Mouse (Mus musculus) liver, adult 2 months (tissue): Measurements from ENCODE around the gene Tcte2. TPM values are rescaled to one million over a fixed set of nuclear protein-coding genes. Genes with fewer than 3 reads are reported as not detected.

Experiments
- DNase-seq: peaks from one replicate; pipeline ENCODE4 v3.0.0-alpha.2; 2011; ENCODE audit warnings: low read depth, low spot score; ENCODE audit errors: extremely low read depth
- H3K27ac ChIP-seq: fragments of 200-500 bp; replicated peaks from 2 replicates; pipeline ENCODE4 v1.5.1; 2012; ENCODE audit warnings: low read depth, mild to moderate bottlenecking, control low read depth, inconsistent platforms, low read length; ENCODE audit not compliant: insufficient read depth
- H3K27me3 ChIP-seq: fragments of 200-500 bp; 2 replicates; pipeline ENCODE4 v1.6.1; 2012; ENCODE audit warnings: mild to moderate bottlenecking, moderate library complexity, low read length, inconsistent platforms; ENCODE audit not compliant: control insufficient read depth, insufficient read depth
- H3K36me3 ChIP-seq: fragments of 200-500 bp; 2 replicates; pipeline ENCODE4 v1.6.1; 2012; ENCODE audit warnings: low read length, inconsistent platforms; ENCODE audit not compliant: control insufficient read depth, insufficient read depth
- H3K4me1 ChIP-seq: fragments of 200-500 bp; 2 replicates; pipeline ENCODE4 v1.6.1; 2011; ENCODE audit warnings: low read length; ENCODE audit not compliant: control insufficient read depth, insufficient read depth
- H3K4me3 ChIP-seq: fragments of 200-500 bp; 2 replicates; pipeline ENCODE4 v1.5.1; 2011; ENCODE audit warnings: low read depth, mild to moderate bottlenecking, control low read depth, low read length, moderate library complexity; ENCODE audit not compliant: insufficient read depth
- H3K79me2 ChIP-seq: fragments of 200-500 bp; 2 replicates; pipeline ENCODE4 v1.6.1; 2012; ENCODE audit warnings: inconsistent platforms, mild to moderate bottlenecking, low read length, moderate library complexity; ENCODE audit not compliant: control insufficient read depth, insufficient read depth
- H3K9ac ChIP-seq: fragments of 200-500 bp; 2 replicates; pipeline ENCODE4 v1.6.1; 2012; ENCODE audit warnings: low read depth, mild to moderate bottlenecking, control low read depth, inconsistent platforms, low read length
- CTCF ChIP-seq: fragments of 200-500 bp; IDR thresholded peaks from 2 replicates; pipeline ENCODE4 v1.5.1; 2011; ENCODE audit warnings: low read depth, low read length, control low read depth
- POLR2A ChIP-seq: fragments of 200-500 bp; IDR thresholded peaks from 2 replicates; pipeline ENCODE4 v1.6.1; 2011; ENCODE audit warnings: low read length, control low read depth; ENCODE audit not compliant: insufficient read depth; ENCODE audit errors: extremely low read depth
- WGBS: fragments of 180-500 bp; shearing (Covaris S2); methylation state at CpG from one replicate; pipeline ENCODE4 v1.1.7; 2018; 5-methylcytosine and 5-hydroxymethylcytosine counted together
- polyA plus RNA-seq: library from polyadenylated mRNA; depleted of rRNA; stranded (reverse); fragments of >200 nt; gene quantifications from 2 replicates; pipeline ENCODE4 v1.2.3, GENCODE M21; 2012
- total RNA-seq: library from RNA; depleted of rRNA; stranded (reverse); fragments of >200 nt; gene quantifications from 2 replicates; pipeline ENCODE4 v1.2.3, GENCODE M21; 2014

Gene Tcte2
- total and polyA plus RNA-seq, 2 experiments, result 0.94 to 1.5 TPM

DNA sequence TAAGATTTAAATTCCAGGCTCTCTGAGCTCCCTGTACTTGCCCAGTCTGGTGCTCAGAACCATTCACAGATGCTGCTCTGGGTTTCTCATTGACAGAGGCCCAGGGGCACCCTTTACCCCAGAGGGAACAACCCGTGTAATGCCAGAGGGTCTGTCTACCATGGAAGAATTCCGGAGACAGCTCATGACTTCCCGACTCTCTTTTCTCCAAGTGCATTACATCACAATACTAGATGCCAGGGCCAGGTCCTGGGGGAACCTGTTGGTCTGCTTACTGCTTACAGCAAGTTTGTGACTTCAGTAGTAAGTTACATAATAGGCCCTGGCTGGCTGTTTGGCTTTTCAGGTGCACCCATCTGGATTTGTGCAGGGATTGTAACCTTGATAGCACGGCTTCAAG, 47.0 kb downstream of the Tcte2 start:
- Histone ChIP-seq H3K79me2 (no peaks in the 10 kb centered on the region), H3K27me3 (no peaks in the 10 kb centered on the region), H3K4me1 (0 out of 2 replicates have a peak, but pooled peaks cover 3% of the 10 kb centered on the region), H3K4me3 (no peak overlapping the region), H3K36me3 (no peaks in the 10 kb centered on the region), H3K27ac (no peak overlapping the region), H3K9ac (no peak overlapping the region)
- no peak for DNase-seq
- 46% methylated on average over 4 of the region's 4 CpGs for WGBS
- TF ChIP-seq POLR2A (no peak), CTCF (no peak)

DNA sequence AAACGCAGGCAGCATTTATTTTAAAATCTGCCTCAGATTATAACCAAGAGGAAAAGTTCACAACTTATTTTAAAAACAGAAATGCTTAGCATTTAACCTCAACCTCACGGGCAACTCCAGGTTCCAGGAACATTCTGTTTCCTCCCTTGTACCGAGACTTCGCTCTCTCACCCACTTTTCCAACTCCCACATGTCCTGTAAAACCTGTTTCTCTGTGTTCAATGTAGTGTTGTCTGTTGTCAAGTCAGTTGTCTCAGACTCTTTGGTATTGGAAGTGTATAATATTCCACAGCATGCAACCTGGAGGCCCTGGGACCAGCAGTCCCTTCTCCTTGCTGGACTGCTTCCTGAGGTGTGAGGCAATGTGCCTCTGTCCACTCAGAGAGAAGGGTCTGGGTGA, 47.5 kb downstream of the Tcte2 start:
- Histone ChIP-seq H3K36me3 (no peaks in the 10 kb centered on the region), H3K27me3 (no peaks in the 10 kb centered on the region), H3K4me3 (no peak overlapping the region), H3K9ac (no peak overlapping the region), H3K4me1 (0 out of 2 replicates have a peak, but pooled peaks cover 3% of the 10 kb centered on the region), H3K27ac (no peak overlapping the region), H3K79me2 (no peaks in the 10 kb centered on the region)
- no peak for TF ChIP-seq POLR2A
- no peak for TF ChIP-seq CTCF
- DNase-seq, result no peak
- WGBS, result 89% methylated on average over 4 of the region's 4 CpGs

DNA sequence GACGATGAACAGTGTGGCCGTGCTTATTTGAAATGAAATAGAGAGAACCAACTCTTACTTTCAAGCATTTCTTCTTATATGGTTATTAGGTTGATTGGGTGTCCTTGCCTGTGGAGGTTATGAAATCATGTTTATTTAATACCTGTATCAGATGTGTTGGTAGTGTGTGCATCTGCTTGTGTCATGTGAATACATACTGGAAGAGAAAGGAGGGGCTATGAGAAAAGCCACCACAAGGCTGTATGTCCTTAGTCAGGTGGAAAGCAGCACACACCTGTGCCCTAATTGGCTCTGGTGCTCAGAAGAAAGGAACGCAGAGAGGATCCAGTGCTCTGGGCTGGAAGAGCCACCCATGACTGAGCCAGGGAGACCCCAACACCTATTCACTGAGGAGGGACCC, 49.1 kb downstream of the Tcte2 start:
- DNase-seq, result no peak
- Histone ChIP-seq H3K9ac (no peak overlapping the region), H3K4me3 (no peak overlapping the region), H3K27me3 (no peaks in the 10 kb centered on the region), H3K27ac (no peak overlapping the region), H3K36me3 (no peaks in the 10 kb centered on the region), H3K79me2 (no peaks in the 10 kb centered on the region), H3K4me1 (0 out of 2 replicates have a peak, but pooled peaks cover 3% of the 10 kb centered on the region)
- 97% methylated on average over 3 of the region's 3 CpGs for WGBS
- TF ChIP-seq CTCF (no peak), POLR2A (no peak)

DNA sequence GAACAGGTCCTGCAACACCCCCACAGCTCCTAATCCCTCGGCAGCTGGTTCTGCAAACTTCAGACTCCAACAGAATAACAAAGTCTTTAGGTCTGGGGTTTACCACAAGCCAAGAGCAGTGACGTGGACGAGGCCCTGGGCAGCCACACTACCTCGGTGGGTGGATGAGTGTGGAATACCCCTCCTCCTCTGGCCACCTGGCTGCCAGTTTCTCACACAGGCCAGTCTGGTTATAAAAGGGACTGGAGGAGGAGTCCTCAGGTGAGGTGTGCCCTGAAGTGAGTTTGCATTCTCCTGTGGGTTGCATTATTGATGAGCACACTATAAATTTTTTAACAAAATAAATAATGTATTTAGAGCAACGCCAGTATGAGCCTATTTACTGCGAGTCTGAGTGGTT, 49.5 kb downstream of the Tcte2 start:
- H3K36me3 ChIP-seq, result no peaks in the 10 kb centered on the region
- H3K4me1 ChIP-seq, result 0 out of 2 replicates have a peak, but pooled peaks cover 3% of the 10 kb centered on the region
- no peaks in the 10 kb centered on the region for H3K79me2 ChIP-seq
- WGBS, result 89% methylated on average over 6 of the region's 6 CpGs
- no peaks in the 10 kb centered on the region for H3K27me3 ChIP-seq
- no peak overlapping the region for H3K27ac ChIP-seq
- H3K9ac ChIP-seq, result no peak overlapping the region
- no peak for DNase-seq
- TF ChIP-seq POLR2A, result no peak
- no peak for TF ChIP-seq CTCF
- no peak overlapping the region for H3K4me3 ChIP-seq

DNA sequence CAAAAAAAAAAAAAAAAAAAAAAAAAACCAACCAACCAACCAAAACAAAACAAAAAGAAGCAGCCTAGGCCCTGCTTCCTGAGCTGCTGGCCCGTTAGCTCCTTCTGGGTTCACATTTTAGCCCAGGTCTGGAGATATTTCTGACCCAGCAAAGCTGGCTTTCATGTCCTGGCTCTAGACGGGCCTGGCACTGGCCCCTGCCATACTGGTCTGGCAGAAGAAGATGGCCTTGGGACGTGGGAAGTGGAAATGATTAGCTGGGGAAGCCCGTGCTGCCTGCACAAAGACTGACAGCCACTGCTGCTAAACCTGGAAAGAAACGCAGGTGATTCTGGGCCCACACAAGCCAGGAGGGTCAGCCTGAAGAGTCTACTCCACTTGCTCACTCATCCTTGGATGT, 50.5 kb downstream of the Tcte2 start:
- Histone ChIP-seq H3K79me2 (no peaks in the 10 kb centered on the region), H3K27me3 (no peaks in the 10 kb centered on the region), H3K4me1 (0 out of 2 replicates have a peak, but pooled peaks cover 2% of the 10 kb centered on the region), H3K36me3 (no peaks in the 10 kb centered on the region), H3K9ac (no peak overlapping the region), H3K27ac (no peak overlapping the region), H3K4me3 (no peak overlapping the region)
- peak; percentile 38 for DNase-seq
- no peak for TF ChIP-seq CTCF
- 46% methylated on average over 5 of the region's 5 CpGs for WGBS

DNA sequence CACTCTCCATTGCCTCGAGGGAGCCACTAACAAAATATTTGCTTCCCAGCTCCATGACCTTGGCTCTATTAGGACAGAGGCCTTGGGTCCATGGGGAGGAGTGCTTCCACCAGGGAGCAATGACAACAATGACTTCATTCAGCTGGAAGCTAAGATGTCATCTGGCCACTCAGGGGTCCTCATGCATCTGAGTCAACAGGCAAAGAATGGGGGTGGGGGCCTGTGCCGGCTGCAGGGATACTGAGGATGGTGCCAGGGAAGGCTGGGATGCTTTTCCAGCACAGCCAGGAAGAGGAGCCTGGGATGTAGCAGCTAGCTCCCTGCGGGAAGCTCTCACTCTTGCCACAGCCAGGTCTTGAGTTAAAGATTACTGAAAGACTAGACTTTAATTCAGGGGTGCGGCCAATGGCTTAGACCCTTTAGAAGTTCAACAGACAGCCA, 56.1 kb downstream of the Tcte2 start:
- no peak for TF ChIP-seq POLR2A
- TF ChIP-seq CTCF, result no peak

More for the DNA sequence above, 56.1 kb downstream of the Tcte2 start:
- 19% methylated on average over 4 of the region's 4 CpGs for WGBS
- Histone ChIP-seq H3K4me3 (no peak overlapping the region), H3K36me3 (no peaks in the 10 kb centered on the region), H3K79me2 (no peaks in the 10 kb centered on the region), H3K27me3 (no peaks in the 10 kb centered on the region), H3K27ac (peak overlapping the region; percentile 50), H3K9ac (no peak overlapping the region), H3K4me1 (peaks cover 6% of the 10 kb centered on the region)
- DNase-seq, result peak; percentile 84
